Mouse (Mus musculus) limb, embryonic 11.5 days (tissue): ENCODE measurements around the gene Ceacam20. TPM values are rescaled to one million over a fixed set of nuclear protein-coding genes. Genes with fewer than 3 reads are reported as not detected.

Experiments
- ATAC-seq: fragments of 200-750 bp; cut with Nextera tagmentation; 2 replicates; pipeline ENCODE4 v1.8.0; 2017; ENCODE audit warnings: low read depth; ENCODE audit not compliant: insufficient number of reproducible peaks, low FRiP score, low TSS enrichment
- DNase-seq: peaks from one replicate; pipeline ENCODE4 v3.0.0-alpha.2; 2015; ENCODE audit warnings: low spot score
- H3K27ac ChIP-seq: fragments of 300-500 bp; sonication (generic); replicated peaks from 2 replicates; pipeline ENCODE4 v1.5.1; 2014; ENCODE audit warnings: low read depth, mild to moderate bottlenecking, low read length
- H3K27me3 ChIP-seq: fragments of 300-500 bp; sonication (generic); 2 replicates; pipeline ENCODE4 v1.6.1; 2014; ENCODE audit warnings: mild to moderate bottlenecking, low read length, mixed read lengths; ENCODE audit not compliant: control insufficient read depth, insufficient read depth
- H3K36me3 ChIP-seq: fragments of 300-500 bp; sonication (generic); 2 replicates; pipeline ENCODE4 v1.6.1; 2014; ENCODE audit warnings: mild to moderate bottlenecking, low read length, moderate library complexity, mixed read lengths; ENCODE audit not compliant: control insufficient read depth, insufficient read depth
- H3K4me1 ChIP-seq: fragments of 300-500 bp; sonication (generic); 2 replicates; pipeline ENCODE4 v1.6.1; 2014; ENCODE audit warnings: low read length, mixed read lengths; ENCODE audit not compliant: control insufficient read depth, insufficient read depth
- H3K4me2 ChIP-seq: fragments of 300-500 bp; sonication (generic); 2 replicates; pipeline ENCODE4 v1.6.1; 2014; ENCODE audit warnings: low read depth, mild to moderate bottlenecking, moderate library complexity; ENCODE audit not compliant: severe bottlenecking
- H3K4me3 ChIP-seq: fragments of 300-500 bp; sonication (generic); 2 replicates; pipeline ENCODE4 v1.5.1; 2014; ENCODE audit warnings: low read depth, low read length
- H3K9ac ChIP-seq: fragments of 300-500 bp; sonication (generic); 2 replicates; pipeline ENCODE4 v1.6.1; 2014; ENCODE audit warnings: mild to moderate bottlenecking, low read length
- H3K9me3 ChIP-seq: fragments of 300-500 bp; sonication (generic); 2 replicates; pipeline ENCODE4 v1.6.1; 2016; ENCODE audit warnings: low read length; ENCODE audit not compliant: control insufficient read depth
- WGBS: fragments of 180-500 bp; shearing (Covaris S2); extraction: QIAGEN DNeasy Blood & Tissue Kit; methylation state at CpG from one replicate; pipeline ENCODE4 v1.1.7; 2014; 5-methylcytosine and 5-hydroxymethylcytosine counted together
- polyA plus RNA-seq: library from polyadenylated mRNA; unstranded; fragments of >200 nt; fragmentation: Nextera tagmentation; extraction: Ambion mirVana; gene quantifications from 2 replicates; pipeline ENCODE4 v1.2.1, GENCODE M21; 2014

The Ceacam20 gene
- not detected in 2 replicates for polyA plus RNA-seq

DNA sequence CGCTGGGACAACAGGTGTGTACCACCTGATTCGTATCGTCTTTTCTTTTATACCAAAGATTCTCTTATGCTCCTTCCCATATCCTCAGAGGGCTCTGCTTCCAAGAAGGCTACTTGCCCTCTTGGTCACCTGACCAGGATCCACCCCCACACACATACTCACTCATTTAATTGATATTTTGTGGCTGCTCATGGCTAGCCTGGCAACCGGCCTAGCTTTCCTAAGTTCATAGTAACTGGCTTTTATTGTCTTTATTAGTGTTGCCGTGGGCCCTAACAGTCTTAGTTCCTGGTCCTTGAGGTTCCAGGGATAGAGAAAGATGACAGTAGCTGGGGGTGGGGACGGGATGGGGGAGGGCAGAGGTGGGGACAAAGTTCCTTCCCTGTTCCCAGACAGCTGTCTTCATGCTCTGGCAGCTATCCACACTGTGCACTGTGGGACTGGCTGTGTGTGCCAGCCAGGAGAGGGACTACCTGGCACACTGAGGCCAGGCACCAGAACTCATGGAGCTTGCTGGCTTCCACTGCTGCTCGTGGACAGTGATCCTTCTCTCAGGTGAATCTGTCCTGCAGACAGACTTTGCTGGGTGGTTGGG, at the start of gene Ceacam20:
TSS of gene Ceacam20 (plus strand) at position 428 of the 595 bp plus-strand sequence.
- ATAC-seq (no peak), DNase-seq (no peak)
- Histone ChIP-seq H3K4me1 (no peaks in the 10 kb centered on the region), H3K4me2 (no peak within 1 kb of the TSS), H3K27ac (no peak within 1 kb of the TSS), H3K36me3 (no peaks in the 10 kb centered on the region), H3K4me3 (no peak within 1 kb of the TSS), H3K9ac (no peak within 1 kb of the TSS), H3K27me3 (no peaks in the 10 kb centered on the region), H3K9me3 (peaks cover 7% of the 10 kb centered on the region; the same call in 1 of the 2 replicates)
- 82% methylated on average over 7 of the region's 7 CpGs for WGBS

- Histone ChIP-seq H3K4me3 (peak overlapping the region; percentile 68), H3K27me3 (no peaks in the 10 kb centered on the region), H3K9me3 (no peaks in the 10 kb centered on the region), H3K4me1 (no peaks in the 10 kb centered on the region), H3K27ac (no peak overlapping the region), H3K9ac (peak overlapping the region; percentile 47; the same call in 1 of the 2 replicates), H3K36me3 (peaks cover 6% of the 10 kb centered on the region; the same call in 1 of the 2 replicates), H3K4me2 (peak overlapping the region; percentile 79)
- no peak for DNase-seq
- no peak for ATAC-seq
- WGBS, result 36% methylated on average over 4 of the region's 4 CpGs
Observed at GRCm38 (mm10) chr7:19920166-19920505, 45.1 kb upstream of the Ceacam20 start.

DNA sequence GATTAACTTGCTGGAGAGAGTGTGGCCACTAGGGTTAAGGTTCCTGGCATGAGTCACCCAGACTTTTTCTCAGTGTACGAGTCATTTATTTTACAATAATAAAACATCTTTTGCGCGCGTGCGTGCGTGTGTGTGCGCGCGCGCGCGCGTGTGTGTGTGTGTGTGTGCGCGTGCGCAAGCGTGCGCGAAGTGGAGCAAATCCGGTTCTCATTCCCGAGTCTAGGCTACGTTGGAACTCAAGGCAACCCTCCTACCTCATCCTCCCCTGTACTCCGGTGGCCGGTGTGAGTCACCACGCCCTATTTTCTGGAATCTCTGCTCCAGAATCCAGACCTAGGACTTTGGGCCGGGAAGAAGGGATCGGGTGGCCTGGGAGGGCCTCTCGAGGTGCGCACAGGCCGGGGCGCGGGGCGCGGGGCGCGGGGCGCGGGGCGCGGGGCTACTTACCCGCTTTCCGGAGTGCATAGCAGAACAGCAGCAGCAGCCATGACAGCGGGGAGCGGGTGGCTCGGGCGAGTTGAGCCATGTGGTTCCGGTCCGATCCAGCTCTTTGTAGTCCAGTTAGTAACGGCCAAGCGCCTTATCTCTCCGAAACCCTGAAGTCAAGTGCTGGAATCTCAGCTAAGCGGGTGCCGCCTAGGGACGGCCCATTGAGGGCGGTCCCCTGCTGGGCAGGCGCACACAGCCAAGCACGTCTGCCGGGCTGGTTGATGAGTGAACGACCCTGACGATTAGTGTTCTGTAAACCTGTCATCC, 44.5 kb upstream of the Ceacam20 start, which contains the start of gene Pvr:
TSS of gene Pvr (minus strand) at position 655 of the 756 bp plus-strand sequence.
- peak; percentile 77 for DNase-seq
- no peaks in the 10 kb centered on the region for H3K9me3 ChIP-seq
- H3K4me1 ChIP-seq, result no peaks in the 10 kb centered on the region
- no peaks in the 10 kb centered on the region for H3K27me3 ChIP-seq
- H3K27ac ChIP-seq, result no peak within 1 kb of the TSS
- peak; percentile 82 for ATAC-seq
- H3K4me3 ChIP-seq, result peak within 1 kb of the TSS; percentile 68
- peak within 1 kb of the TSS; percentile 81 for H3K9ac ChIP-seq
- 0% methylated on average over 60 of the region's 60 CpGs for WGBS
- peak within 1 kb of the TSS; percentile 79 for H3K4me2 ChIP-seq
- H3K36me3 ChIP-seq, result peaks cover 6% of the 10 kb centered on the region; the same call in 1 of the 2 replicates

DNA sequence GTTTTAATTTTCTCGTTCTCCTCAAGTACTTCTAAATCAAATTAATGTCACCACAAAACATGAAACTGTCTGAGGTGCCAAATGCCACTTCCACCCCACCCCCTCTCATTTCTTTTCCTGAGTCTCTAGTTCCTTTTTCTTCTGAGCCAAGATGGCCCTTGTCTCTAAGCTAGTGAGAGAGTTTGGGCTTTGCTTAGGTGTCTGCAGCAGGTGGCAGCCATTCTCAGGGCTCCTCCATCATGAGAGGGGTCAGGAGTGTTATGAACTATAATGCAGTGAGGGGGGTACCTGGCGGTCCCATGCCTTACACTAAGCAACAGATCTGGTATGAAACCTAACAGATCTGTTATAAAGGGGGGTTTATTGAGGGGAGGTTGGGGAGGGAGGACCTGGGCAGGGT, 41.9 kb upstream of the Ceacam20 start:
- Histone ChIP-seq H3K9ac (no peak overlapping the region), H3K27ac (no peak overlapping the region), H3K4me3 (no peak overlapping the region), H3K36me3 (no peaks in the 10 kb centered on the region), H3K4me2 (no peak overlapping the region), H3K27me3 (no peaks in the 10 kb centered on the region), H3K4me1 (no peaks in the 10 kb centered on the region), H3K9me3 (no peaks in the 10 kb centered on the region)
- 40% methylated on average over 2 of the region's 2 CpGs for WGBS
- ATAC-seq, result no peak
- no peak for DNase-seq

GRCm38 (mm10) chr7:19923797-19924196, 41.4 kb upstream of the Ceacam20 start:
- H3K27ac ChIP-seq, result no peak overlapping the region
- 7% methylated on average over 8 of the region's 15 CpGs for WGBS
- no peak overlapping the region for H3K9ac ChIP-seq
- no peaks in the 10 kb centered on the region for H3K4me1 ChIP-seq
- no peaks in the 10 kb centered on the region for H3K9me3 ChIP-seq
- ATAC-seq (no peak), DNase-seq (peak; percentile 47)
- no peak overlapping the region for H3K4me3 ChIP-seq
- H3K4me2 ChIP-seq, result no peak overlapping the region
- no peaks in the 10 kb centered on the region for H3K36me3 ChIP-seq
- no peaks in the 10 kb centered on the region for H3K27me3 ChIP-seq

DNA sequence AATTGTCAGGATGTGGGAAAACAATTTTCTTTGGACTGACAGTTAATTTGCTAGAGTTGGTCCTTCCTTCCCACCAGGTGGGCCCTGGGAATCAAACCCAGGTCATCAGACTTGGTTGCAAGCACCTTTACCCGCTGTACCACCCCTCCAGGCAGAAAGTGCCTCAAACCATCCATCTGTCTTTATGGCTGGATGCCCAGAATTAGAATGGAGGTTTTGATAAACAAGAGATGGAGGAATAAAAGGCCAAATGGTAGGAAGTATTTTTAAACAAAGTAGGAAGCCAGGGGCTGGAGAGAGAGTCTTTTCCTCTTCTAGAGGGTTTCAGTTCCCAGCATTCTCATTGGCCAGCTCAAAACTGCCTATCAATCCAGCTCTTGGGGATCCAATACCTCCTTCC, 39.8 kb upstream of the Ceacam20 start:
- ATAC-seq, result no peak
- no peak overlapping the region for H3K9ac ChIP-seq
- no peaks in the 10 kb centered on the region for H3K9me3 ChIP-seq
- WGBS, result 79% methylated on average over 1 of the region's 1 CpGs
- H3K27ac ChIP-seq, result no peak overlapping the region
- H3K4me3 ChIP-seq, result no peak overlapping the region
- H3K4me1 ChIP-seq, result no peaks in the 10 kb centered on the region
- no peaks in the 10 kb centered on the region for H3K27me3 ChIP-seq
- DNase-seq, result no peak
- no peak overlapping the region for H3K4me2 ChIP-seq
- H3K36me3 ChIP-seq, result no peaks in the 10 kb centered on the region

GRCm38 (mm10) chr7:19926849-19927480, 38.2 kb upstream of the Ceacam20 start:
- Histone ChIP-seq H3K4me3 (no peak overlapping the region), H3K27ac (no peak overlapping the region), H3K4me2 (no peak overlapping the region), H3K9me3 (no peaks in the 10 kb centered on the region), H3K27me3 (no peaks in the 10 kb centered on the region), H3K4me1 (no peaks in the 10 kb centered on the region), H3K36me3 (no peaks in the 10 kb centered on the region), H3K9ac (no peak overlapping the region)
- DNase-seq (no peak), ATAC-seq (no peak)
- WGBS, result 68% methylated on average over 2 of the region's 2 CpGs

- Histone ChIP-seq H3K27me3 (no peaks in the 10 kb centered on the region), H3K27ac (no peak overlapping the region), H3K4me3 (no peak overlapping the region), H3K36me3 (no peaks in the 10 kb centered on the region), H3K4me1 (no peaks in the 10 kb centered on the region), H3K4me2 (no peak overlapping the region), H3K9ac (no peak overlapping the region), H3K9me3 (no peaks in the 10 kb centered on the region)
- DNase-seq (no peak), ATAC-seq (no peak)
- 76% methylated on average over 5 of the region's 5 CpGs for WGBS
Observed at GRCm38 (mm10) chr7:19928486-19928885, 36.7 kb upstream of the Ceacam20 start.
